Mouse (Mus musculus): ENCODE measurements around the gene Hadh.

Gene Hadh

DNA sequence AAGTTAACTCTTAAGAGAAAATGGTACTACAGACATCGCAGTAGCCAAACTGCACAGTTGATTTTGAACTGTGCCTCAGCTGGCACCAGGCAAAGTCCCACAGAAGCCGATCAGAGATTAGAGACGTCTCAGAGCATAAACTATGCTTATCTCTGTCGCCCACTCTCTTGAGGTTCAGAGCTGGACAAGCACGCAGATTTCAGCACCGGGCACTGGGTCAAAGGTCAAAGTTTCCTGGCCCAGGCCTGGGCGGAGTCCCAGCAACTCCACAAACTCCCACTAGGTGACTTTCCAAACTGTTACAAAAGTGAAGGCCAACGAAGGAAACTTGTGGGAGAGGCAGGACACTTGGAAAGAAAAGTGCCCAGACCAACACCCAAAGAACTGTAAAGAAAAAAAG is 744 bp downstream of the Hadh start:
- peak; percentile 21 to 69 for DNase-seq (ENCODE audit: low spot score in 2 of 2)

DNA sequence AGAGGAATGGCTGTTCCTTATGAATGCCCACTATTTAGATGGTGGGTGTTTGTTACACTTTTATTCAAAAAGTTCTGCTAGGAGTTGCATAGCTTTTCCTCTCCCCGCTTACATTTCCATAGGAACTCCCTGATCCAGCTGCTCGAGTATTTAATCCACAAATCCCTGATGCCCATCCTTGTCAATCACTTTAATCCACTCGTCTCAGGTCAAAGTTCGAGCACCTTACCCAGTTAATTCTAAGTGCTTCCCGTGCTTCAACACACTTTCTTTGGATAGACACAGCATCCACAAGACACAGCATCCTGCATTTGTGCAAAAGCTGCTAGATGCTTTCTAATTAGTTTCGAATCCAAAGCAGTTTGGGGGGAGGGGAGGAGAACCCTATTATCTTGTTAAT is 1.5 kb downstream of the Hadh start:
- no peak for DNase-seq (ENCODE audit: low spot score in 2 of 2)

- DNase-seq (ENCODE audit: low spot score in 2 of 2), result no peak
Measured at GRCm38 (mm10) chr3:131266366-131267050, 5.4 kb downstream of the Hadh start.

GRCm38 (mm10) chr3:131265516-131265915 is 6.4 kb downstream of the Hadh start:
- no peak for DNase-seq (ENCODE audit: low spot score in 2 of 2)

GRCm38 (mm10) chr3:131263766-131264486 is 8.0 kb downstream of the Hadh start:
- DNase-seq (ENCODE audit: low spot score in 2 of 2), result no peak

GRCm38 (mm10) chr3:131260418-131260817 is 11.5 kb downstream of the Hadh start:
- no peak for DNase-seq (ENCODE audit: low spot score in 2 of 2)

DNA sequence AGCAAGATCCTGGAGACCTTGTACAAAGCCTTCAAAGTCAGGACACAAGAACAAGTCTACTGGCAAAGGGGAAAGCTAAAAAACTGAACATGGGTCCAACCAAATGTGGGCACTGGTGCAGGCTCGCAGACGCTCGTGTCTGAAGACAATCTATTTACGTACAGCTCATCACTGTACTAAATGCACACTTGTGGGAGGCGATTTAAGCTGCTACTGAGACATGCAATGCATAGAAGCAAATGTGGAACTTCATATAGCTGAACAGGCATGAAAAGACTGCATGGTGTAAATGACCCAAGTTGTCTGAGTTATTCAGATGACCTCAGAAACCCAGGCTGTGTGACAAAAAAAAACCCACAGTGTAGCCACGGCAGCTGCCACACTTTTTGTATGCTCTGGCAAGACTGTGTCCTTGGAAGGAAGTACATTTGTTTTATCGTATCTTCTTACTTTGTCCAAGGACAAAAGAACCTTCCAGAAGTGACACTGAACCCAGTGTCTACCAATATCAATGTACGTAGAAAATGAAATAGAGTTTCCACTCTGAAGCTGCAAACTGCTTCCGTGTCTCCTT is 12.4 kb downstream of the Hadh start:
- DNase-seq (ENCODE audit: low spot score in 2 of 2), result no peak

DNA sequence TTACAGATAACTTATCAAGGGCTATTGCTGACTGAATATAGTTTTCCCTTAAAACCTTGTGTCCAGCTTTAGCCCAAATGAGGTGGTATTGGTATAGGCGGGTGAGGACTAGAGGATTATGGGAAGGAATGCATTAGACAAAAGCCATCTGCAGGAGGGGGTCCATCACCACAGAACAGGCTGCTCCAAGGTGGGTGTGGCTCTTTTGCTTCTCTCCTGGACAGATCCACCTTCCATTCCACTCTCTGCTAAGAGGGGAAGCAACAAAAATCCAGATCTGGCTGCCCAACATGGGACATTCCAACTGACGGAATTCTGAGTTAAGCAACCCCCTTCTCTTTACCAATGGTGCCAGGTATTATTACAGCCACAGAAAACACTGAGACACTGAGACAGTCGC is 13.0 kb downstream of the Hadh start:
- no peak for DNase-seq (ENCODE audit: low spot score in 2 of 2)

DNA sequence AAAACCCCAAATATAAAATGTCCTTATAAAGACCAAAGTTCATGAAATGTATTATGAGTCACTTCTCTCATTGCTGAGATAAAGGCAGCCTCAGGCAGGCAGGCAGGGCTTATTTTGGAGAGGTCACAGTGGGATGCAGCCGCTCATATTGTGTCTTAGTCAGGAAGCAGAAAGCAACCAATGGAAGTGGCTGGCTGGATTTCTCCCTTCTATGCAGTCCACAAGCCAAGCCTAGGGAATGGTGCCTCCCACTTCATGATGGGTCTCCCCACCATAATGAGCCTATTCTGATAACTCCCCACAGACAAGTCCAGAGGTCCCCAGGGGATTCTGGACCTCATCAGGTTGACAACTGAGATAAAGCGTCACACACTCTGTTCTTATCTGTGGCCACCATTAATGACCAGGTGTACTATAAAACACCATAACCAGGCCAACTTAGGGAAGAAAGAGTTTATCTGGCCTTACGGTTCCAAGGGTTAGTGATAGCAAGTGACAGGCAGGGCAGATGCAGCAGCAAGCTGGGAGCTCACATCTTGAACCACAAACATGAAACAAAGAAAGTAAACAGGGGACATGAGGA is 16.4 kb downstream of the Hadh start:
- DNase-seq (ENCODE audit: low spot score in 2 of 2), result no peak

DNA sequence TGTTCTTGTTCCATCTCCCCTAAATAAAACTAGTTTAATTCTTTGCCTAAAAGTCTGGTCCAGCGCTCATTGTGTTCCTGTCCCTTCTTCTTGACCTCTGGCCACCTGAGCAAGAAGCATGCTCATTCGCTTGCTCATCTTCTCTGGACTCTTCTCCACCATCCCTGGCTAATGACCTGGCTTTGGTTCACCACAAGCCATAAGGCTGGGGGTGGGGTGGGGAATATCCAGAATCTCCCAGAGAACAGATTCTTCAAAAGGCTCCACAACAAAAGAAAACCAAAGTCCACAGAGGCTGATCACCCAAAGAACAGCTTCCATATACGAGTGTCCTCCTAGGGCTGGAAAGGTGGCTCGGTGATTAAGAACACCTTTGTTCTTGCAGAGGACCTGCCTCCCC is 16.9 kb downstream of the Hadh start:
- DNase-seq (ENCODE audit: low spot score in 2 of 2), result no peak

GRCm38 (mm10) chr3:131251601-131252000 is 20.3 kb downstream of the Hadh start:
- DNase-seq (ENCODE audit: low spot score in 2 of 2), result no peak

DNA sequence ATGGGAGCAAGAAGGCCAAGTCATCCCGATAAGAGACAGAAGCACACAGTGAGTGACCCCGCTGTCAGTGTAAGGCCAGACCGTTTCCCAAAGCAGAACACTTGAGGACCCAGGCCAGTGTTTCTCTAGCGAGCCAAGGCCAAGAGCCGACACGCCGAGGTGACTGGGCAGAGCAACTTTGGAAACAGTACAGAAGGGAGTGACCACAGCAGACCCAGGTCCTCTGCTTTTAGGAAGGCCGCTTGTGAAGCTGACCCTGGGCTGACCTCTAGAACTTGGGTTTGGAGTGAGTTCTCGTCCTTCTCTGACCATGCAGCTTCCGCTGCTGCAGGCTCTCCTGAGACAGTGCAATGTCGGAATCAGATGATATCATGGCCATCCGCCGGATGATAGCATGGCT is 20.9 kb downstream of the Hadh start:
- DNase-seq (ENCODE audit: low spot score in 2 of 2), result no peak

- DNase-seq (ENCODE audit: low spot score in 2 of 2), result no peak
Measured at GRCm38 (mm10) chr3:131250283-131250682, 21.6 kb downstream of the Hadh start.

DNA sequence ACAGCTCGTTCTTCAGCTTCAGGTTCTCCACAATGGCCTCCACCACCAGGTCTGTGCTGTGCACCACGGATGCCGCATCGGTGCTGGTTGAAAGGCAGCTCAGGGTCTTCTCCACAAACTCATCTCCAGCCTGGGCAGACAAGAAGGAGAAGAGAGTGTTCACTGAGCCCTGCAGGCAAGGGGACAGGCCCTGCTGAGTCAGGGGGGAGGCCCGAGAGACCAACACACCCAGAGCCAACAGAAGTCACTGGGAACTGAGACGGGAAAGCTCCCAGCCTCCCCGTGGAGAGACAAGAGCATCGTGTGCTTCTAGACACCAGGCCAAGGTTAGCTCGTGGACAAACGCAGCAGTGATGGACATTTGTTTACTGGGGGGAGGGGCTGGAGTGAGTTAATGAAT is 23.5 kb downstream of the Hadh start:
- no peak for DNase-seq (ENCODE audit: low spot score in 2 of 2)

DNA sequence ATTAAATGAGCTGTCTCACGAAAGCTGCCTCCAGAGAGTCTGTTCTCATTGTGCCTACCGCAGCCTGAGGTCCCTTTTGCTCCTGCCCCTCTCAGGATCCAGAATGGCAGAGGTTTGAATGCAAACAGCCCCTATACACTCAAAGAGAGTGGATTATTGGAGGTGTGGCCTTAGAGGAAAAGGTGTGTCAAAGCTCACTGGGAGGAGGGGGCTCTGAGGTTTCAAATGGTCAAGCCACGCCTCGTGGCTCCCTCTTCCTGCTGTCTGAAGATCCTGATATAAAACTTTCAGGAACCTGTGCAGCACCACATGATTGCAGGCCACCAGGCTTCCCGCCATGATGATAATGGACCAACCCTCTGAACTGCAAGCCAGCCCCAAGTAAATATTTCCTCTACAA is 24.1 kb downstream of the Hadh start:
- no peak for DNase-seq (ENCODE audit: low spot score in 2 of 2)

DNA sequence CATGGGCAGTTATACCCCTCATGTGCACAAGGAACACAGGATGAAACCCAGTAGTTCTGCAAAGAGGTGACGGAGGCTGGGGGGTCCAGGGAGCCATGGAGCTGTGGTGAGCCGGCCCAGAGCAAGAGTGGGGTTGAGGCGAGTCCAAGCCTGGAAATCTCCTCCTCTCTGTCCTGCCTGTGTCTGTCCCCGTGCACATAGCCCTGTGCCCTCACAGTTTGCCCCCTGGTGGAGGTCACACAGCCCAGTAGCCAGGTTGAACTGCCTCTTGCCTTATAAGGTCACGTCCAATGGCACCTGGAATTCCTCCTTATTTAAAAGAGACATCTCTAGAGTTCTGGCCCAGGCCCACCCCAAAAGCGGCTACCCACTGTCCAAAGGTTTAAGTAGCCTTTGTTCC is 24.5 kb downstream of the Hadh start:
- DNase-seq (ENCODE audit: low spot score in 2 of 2), result no peak

- DNase-seq (ENCODE audit: low spot score in 2 of 2), result peak in 1 of 2 experiments; percentile 36
Measured at GRCm38 (mm10) chr3:131246579-131247046, 25.3 kb downstream of the Hadh start.

DNA sequence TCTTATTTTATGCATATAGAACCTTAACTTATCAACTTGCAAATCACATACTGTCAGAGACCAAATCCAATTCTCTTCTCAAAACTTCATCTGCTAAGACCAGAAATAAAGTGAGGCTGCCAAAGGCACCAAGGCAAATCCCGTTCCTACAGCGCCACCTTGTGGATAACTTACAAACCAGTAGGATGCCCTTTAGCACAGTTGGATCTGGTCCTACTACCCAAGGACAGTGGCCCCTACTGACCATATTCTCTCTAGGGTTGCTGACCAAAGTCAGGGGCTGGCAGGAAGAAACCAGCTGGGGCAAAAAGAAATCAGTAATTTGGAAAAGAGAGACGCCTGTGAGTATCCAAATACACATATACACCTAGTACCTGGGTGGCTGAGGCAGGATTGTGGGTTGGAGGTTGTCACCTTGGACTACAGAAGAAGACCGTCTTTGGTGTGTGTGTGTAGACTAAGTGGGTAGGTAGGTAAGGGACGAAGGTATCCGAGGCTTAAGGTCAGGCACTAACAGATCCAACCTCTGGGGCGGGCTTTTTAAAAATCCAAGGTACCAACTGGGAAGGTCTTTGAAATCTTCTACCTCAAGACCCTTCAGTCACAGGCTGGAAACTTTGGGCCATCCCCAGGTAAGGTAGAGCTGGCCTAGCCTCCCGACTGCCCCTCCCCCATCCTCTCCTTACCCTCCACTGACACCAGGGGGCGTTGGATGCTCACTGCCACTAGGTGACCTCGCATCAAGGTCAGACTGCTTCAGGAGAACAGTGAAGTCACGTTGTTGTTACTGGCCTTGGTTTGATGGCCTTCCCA is 25.9 kb downstream of the Hadh start:
- DNase-seq (ENCODE audit: low spot score in 2 of 2), result no peak

DNA sequence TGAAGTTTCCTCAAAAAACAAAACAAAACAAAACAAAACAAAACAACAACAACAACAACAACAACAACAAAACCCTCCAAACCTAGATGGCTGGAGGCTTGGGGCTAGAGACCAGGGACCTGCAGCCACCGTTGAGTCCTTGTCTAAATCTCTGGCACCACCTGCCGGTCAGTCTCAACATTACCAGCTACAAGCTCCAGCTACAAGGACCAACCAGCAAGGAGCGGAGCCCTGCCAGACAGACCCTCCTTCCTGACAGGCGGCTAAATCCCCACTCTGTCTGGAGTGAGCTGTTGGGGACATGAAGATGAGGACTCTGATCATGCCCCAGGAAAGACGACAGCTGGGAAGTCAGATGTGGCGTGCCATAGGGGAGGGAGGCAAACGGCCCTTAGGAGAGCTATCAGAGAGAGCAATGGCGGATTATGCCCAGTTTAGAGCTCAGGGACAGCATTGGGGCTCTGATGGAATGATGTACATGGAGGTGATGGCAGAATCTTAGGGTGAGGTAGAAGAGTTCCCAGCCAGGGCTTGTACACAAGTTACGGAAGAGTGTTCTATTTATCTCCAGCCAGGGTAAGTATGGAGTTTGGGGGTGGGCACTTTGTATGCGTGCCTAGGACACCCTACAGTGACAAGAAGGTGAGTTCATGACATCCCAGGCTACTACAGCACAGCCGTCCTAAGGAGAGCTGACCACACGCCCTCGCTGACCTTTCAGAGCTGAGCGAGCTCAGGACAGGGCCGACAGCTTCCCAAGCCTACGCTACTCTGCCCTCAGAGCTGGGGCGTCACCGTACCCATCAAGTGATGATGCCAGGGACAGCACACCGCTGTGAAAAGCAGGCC is 33.9 kb downstream of the Hadh start:
- peak; percentile 52 to 58 for DNase-seq (ENCODE audit: low spot score in 2 of 2)

GRCm38 (mm10) chr3:131237061-131237460 is 34.8 kb downstream of the Hadh start:
- DNase-seq (ENCODE audit: low spot score in 2 of 2), result no peak

- no peak for DNase-seq (ENCODE audit: low spot score in 2 of 2)
Measured at GRCm38 (mm10) chr3:131228083-131228482, 43.8 kb downstream of the Hadh start.

Measured in urinary bladder, postnatal 36 days (tissue).